Mouse (Mus musculus): ENCODE data around the gene Plekha1. TPM values are rescaled to one million over a fixed set of nuclear protein-coding genes. Genes with fewer than 3 reads are reported as not detected.

The Plekha1 gene
- polyA plus RNA-seq (2015; fragmentation: Nextera tagmentation; extraction: Ambion mirVana) = 17.6 and 20.7 TPM in 2 replicates

GRCm38 (mm10) chr7:130865613-130866591, at the start of gene Plekha1:
Plekha1 (plus strand) TSS chr7:130865756.
- DNase-seq (ENCODE audit: low spot score) = peak; percentile 97

GRCm38 (mm10) chr7:130816243-130816642, 49.3 kb upstream of the Plekha1 start:
- DNase-seq (ENCODE audit: low spot score) = no peak

GRCm38 (mm10) chr7:130818813-130819212, 46.7 kb upstream of the Plekha1 start:
- no peak for DNase-seq (ENCODE audit: low spot score)

GRCm38 (mm10) chr7:130819624-130820023, 45.9 kb upstream of the Plekha1 start:
- no peak for DNase-seq (ENCODE audit: low spot score)

- no peak for DNase-seq (ENCODE audit: low spot score)
Measured at GRCm38 (mm10) chr7:130823992-130824391, 41.6 kb upstream of the Plekha1 start.

GRCm38 (mm10) chr7:130826343-130826742, 39.2 kb upstream of the Plekha1 start:
- DNase-seq (ENCODE audit: low spot score) = peak; percentile 17

- DNase-seq (ENCODE audit: low spot score) = no peak
Measured at GRCm38 (mm10) chr7:130827431-130827830, 38.1 kb upstream of the Plekha1 start.

GRCm38 (mm10) chr7:130827844-130828403, 37.6 kb upstream of the Plekha1 start:
- DNase-seq (ENCODE audit: low spot score) = no peak

GRCm38 (mm10) chr7:130828475-130828874, 37.1 kb upstream of the Plekha1 start:
- peak; percentile 21 for DNase-seq (ENCODE audit: low spot score)

GRCm38 (mm10) chr7:130831586-130831985, 34.0 kb upstream of the Plekha1 start:
- DNase-seq (ENCODE audit: low spot score) = no peak

- DNase-seq (ENCODE audit: low spot score) = peak; percentile 88
Measured at GRCm38 (mm10) chr7:130834299-130834698, 31.3 kb upstream of the Plekha1 start.

GRCm38 (mm10) chr7:130834958-130835861, 30.3 kb upstream of the Plekha1 start:
- DNase-seq (ENCODE audit: low spot score) = no peak

- DNase-seq (ENCODE audit: low spot score) = no peak
Measured at GRCm38 (mm10) chr7:130836066-130836465, 29.5 kb upstream of the Plekha1 start.

- DNase-seq (ENCODE audit: low spot score) = no peak
Measured at GRCm38 (mm10) chr7:130837941-130838657, 27.5 kb upstream of the Plekha1 start.

- DNase-seq (ENCODE audit: low spot score) = no peak
Measured at GRCm38 (mm10) chr7:130838658-130839025, 26.9 kb upstream of the Plekha1 start.

GRCm38 (mm10) chr7:130839380-130840100, 26.0 kb upstream of the Plekha1 start:
- DNase-seq (ENCODE audit: low spot score) = no peak

- DNase-seq (ENCODE audit: low spot score) = no peak
Measured at GRCm38 (mm10) chr7:130847164-130847718, 18.3 kb upstream of the Plekha1 start.

- no peak for DNase-seq (ENCODE audit: low spot score)
Measured at GRCm38 (mm10) chr7:130854684-130855292, 10.8 kb upstream of the Plekha1 start.

GRCm38 (mm10) chr7:130855681-130856080, 9.9 kb upstream of the Plekha1 start:
- DNase-seq (ENCODE audit: low spot score) = no peak

Measured in thymus, postnatal 0 days (tissue).